Mouse (Mus musculus) intestine, embryonic 15.5 days (tissue): ENCODE data around the gene Fbxo27. TPM values are rescaled to one million over a fixed set of nuclear protein-coding genes. Genes with fewer than 3 reads are reported as not detected.
A peak's percentile ranks its signal among the peaks of the same experiment; 100 is the strongest.
"Not testable (repeated sequence)": the region's sequence is repeated elsewhere in the genome, so short reads cannot be mapped to it uniquely, and the experiment has no call there.

Source experiments
- ATAC-seq: fragments of 200-750 bp; cut with Nextera tagmentation; 2 replicates; pipeline ENCODE4 v1.8.0; 2017; ENCODE audit warnings: moderate TSS enrichment, moderate library complexity
- H3K27ac ChIP-seq: fragments of 300-500 bp; sonication (generic); 2 replicates; pipeline ENCODE4 v1.5.1; 2015; ENCODE audit warnings: mild to moderate bottlenecking, inconsistent platforms
- H3K27me3 ChIP-seq: fragments of 300-500 bp; sonication (generic); replicated peaks from 2 replicates; pipeline ENCODE4 v1.6.1; 2015; ENCODE audit warnings: inconsistent platforms
- H3K36me3 ChIP-seq: fragments of 300-500 bp; sonication (generic); 2 replicates; pipeline ENCODE4 v1.6.1; 2015; ENCODE audit warnings: inconsistent platforms
- H3K4me1 ChIP-seq: fragments of 300-500 bp; sonication (generic); replicated peaks from 2 replicates; pipeline ENCODE4 v1.6.1; 2015; ENCODE audit warnings: inconsistent platforms
- H3K4me2 ChIP-seq: fragments of 300-500 bp; sonication (generic); replicated peaks from 2 replicates; pipeline ENCODE4 v1.6.1; 2015; ENCODE audit warnings: mild to moderate bottlenecking, inconsistent platforms
- H3K4me3 ChIP-seq: fragments of 300-500 bp; sonication (generic); replicated peaks from 2 replicates; pipeline ENCODE4 v1.5.1; 2015; ENCODE audit warnings: inconsistent platforms
- H3K9ac ChIP-seq: fragments of 300-500 bp; sonication (generic); 2 replicates; pipeline ENCODE4 v1.6.1; 2015; ENCODE audit warnings: inconsistent platforms
- H3K9me3 ChIP-seq: fragments of 300-500 bp; sonication (generic); 2 replicates; pipeline ENCODE4 v1.6.1; 2016; ENCODE audit warnings: inconsistent platforms
- WGBS: fragments of 180-500 bp; shearing (Covaris S2); methylation state at CpG from one replicate; pipeline ENCODE4 v1.1.7; 2015; 5-methylcytosine and 5-hydroxymethylcytosine counted together
- polyA plus RNA-seq: library from polyadenylated mRNA; unstranded; fragments of >200 nt; fragmentation: Nextera tagmentation; extraction: Ambion mirVana; gene quantifications from 2 replicates; pipeline ENCODE4 v1.2.1, GENCODE M21; 2015

Fbxo27 gene
- 2.9 and 3.1 TPM in 2 replicates for polyA plus RNA-seq

- no peak for ATAC-seq
- Histone ChIP-seq H3K36me3 (no peaks in the 10 kb centered on the region), H3K4me3 (peak within 1 kb of the TSS; percentile 50), H3K9me3 (no peaks in the 10 kb centered on the region), H3K27me3 (peaks cover 13% of the 10 kb centered on the region), H3K9ac (peak within 1 kb of the TSS; percentile 39), H3K4me1 (peaks cover 5% of the 10 kb centered on the region; the same call in 1 of the 2 replicates), H3K4me2 (peak within 1 kb of the TSS; percentile 96), H3K27ac (no peak within 1 kb of the TSS)
- 46% methylated on average over 27 of the region's 30 CpGs for WGBS
Observed at GRCm38 (mm10) chr7:28692545-28693320, at the start of gene Fbxo27. Fbxo27 (plus strand) TSS chr7:28692849.

GRCm38 (mm10) chr7:28645366-28645765, 47.3 kb upstream of the Fbxo27 start:
- H3K27me3 ChIP-seq, result no peaks in the 10 kb centered on the region
- WGBS, result 74% methylated on average over 6 of the region's 6 CpGs
- no peak for ATAC-seq

GRCm38 (mm10) chr7:28645947-28646475, 46.6 kb upstream of the Fbxo27 start:
- H3K27ac ChIP-seq, result no peak overlapping the region
- H3K27me3 ChIP-seq, result no peaks in the 10 kb centered on the region
- ATAC-seq, result no peak
- no peak overlapping the region for H3K4me3 ChIP-seq
- no peaks in the 10 kb centered on the region for H3K4me1 ChIP-seq
- H3K36me3 ChIP-seq, result no peaks in the 10 kb centered on the region
- H3K4me2 ChIP-seq, result no peak overlapping the region
- no peaks in the 10 kb centered on the region for H3K9me3 ChIP-seq
- 86% methylated on average over 2 of the region's 2 CpGs for WGBS
- H3K9ac ChIP-seq, result no peak overlapping the region

More at GRCm38 (mm10) chr7:28645366-28645765, 47.3 kb upstream of the Fbxo27 start:
- Histone ChIP-seq H3K9ac (no peak overlapping the region), H3K4me3 (no peak overlapping the region), H3K9me3 (no peaks in the 10 kb centered on the region), H3K4me1 (no peaks in the 10 kb centered on the region), H3K36me3 (no peaks in the 10 kb centered on the region), H3K4me2 (no peak overlapping the region), H3K27ac (no peak overlapping the region)

- H3K9me3 ChIP-seq, result no peaks in the 10 kb centered on the region
- no peak for ATAC-seq
- H3K4me2 ChIP-seq, result no peak overlapping the region
- no peaks in the 10 kb centered on the region for H3K27me3 ChIP-seq
- H3K27ac ChIP-seq, result no peak overlapping the region
- no peak overlapping the region for H3K9ac ChIP-seq
- no peak overlapping the region for H3K4me3 ChIP-seq
- no peaks in the 10 kb centered on the region for H3K4me1 ChIP-seq
- WGBS, result 38% methylated on average over 7 of the region's 7 CpGs
- H3K36me3 ChIP-seq, result no peaks in the 10 kb centered on the region
Observed at GRCm38 (mm10) chr7:28647016-28647415, 45.6 kb upstream of the Fbxo27 start.

GRCm38 (mm10) chr7:28651157-28651556, 41.5 kb upstream of the Fbxo27 start:
- 94% methylated on average over 2 of the region's 2 CpGs for WGBS
- H3K36me3 ChIP-seq, result no peaks in the 10 kb centered on the region
- H3K4me1 ChIP-seq, result no peaks in the 10 kb centered on the region
- no peak overlapping the region for H3K27ac ChIP-seq
- no peak overlapping the region for H3K4me3 ChIP-seq
- no peaks in the 10 kb centered on the region for H3K9me3 ChIP-seq
- no peaks in the 10 kb centered on the region for H3K27me3 ChIP-seq
- H3K9ac ChIP-seq, result no peak overlapping the region
- H3K4me2 ChIP-seq, result no peak overlapping the region
- no peak for ATAC-seq

GRCm38 (mm10) chr7:28656430-28656829, 36.2 kb upstream of the Fbxo27 start:
- H3K4me1 ChIP-seq, result no peaks in the 10 kb centered on the region
- no peaks in the 10 kb centered on the region for H3K36me3 ChIP-seq
- no peak overlapping the region for H3K27ac ChIP-seq
- no peak overlapping the region for H3K4me3 ChIP-seq
- H3K9me3 ChIP-seq, result no peaks in the 10 kb centered on the region
- H3K9ac ChIP-seq, result no peak overlapping the region
- no peak for ATAC-seq
- no peak overlapping the region for H3K4me2 ChIP-seq
- 63% methylated on average over 4 of the region's 4 CpGs for WGBS
- no peaks in the 10 kb centered on the region for H3K27me3 ChIP-seq

GRCm38 (mm10) chr7:28665620-28666579, 26.7 kb upstream of the Fbxo27 start:
- H3K27me3 ChIP-seq, result no peaks in the 10 kb centered on the region; the same call in 1 of the 2 replicates
- no peak for ATAC-seq
- no peaks in the 10 kb centered on the region for H3K9me3 ChIP-seq
- H3K4me2 ChIP-seq, result peak overlapping the region; percentile 45
- 17% methylated on average over 14 of the region's 15 CpGs for WGBS
- H3K4me3 ChIP-seq, result no peak overlapping the region
- 0 out of 2 replicates have a peak, but pooled peaks cover 4% of the 10 kb centered on the region for H3K4me1 ChIP-seq
- H3K9ac ChIP-seq, result no peak overlapping the region
- H3K27ac ChIP-seq, result no peak overlapping the region
- no peaks in the 10 kb centered on the region for H3K36me3 ChIP-seq

GRCm38 (mm10) chr7:28671172-28671571, 21.5 kb upstream of the Fbxo27 start:
- WGBS, result 56% methylated on average over 4 of the region's 4 CpGs
- Histone ChIP-seq H3K36me3 (no peaks in the 10 kb centered on the region), H3K27ac (no peak overlapping the region), H3K9ac (no peak overlapping the region), H3K4me2 (no peak overlapping the region), H3K27me3 (no peaks in the 10 kb centered on the region), H3K9me3 (no peaks in the 10 kb centered on the region), H3K4me1 (no peaks in the 10 kb centered on the region), H3K4me3 (no peak overlapping the region)
- ATAC-seq, result no peak

GRCm38 (mm10) chr7:28672276-28672675, 20.4 kb upstream of the Fbxo27 start:
- Histone ChIP-seq H3K4me3 (no peak overlapping the region), H3K27me3 (no peaks in the 10 kb centered on the region), H3K4me1 (no peaks in the 10 kb centered on the region), H3K4me2 (no peak overlapping the region), H3K9me3 (no peaks in the 10 kb centered on the region), H3K36me3 (no peaks in the 10 kb centered on the region), H3K9ac (no peak overlapping the region), H3K27ac (no peak overlapping the region)
- 89% methylated on average over 5 of the region's 5 CpGs for WGBS
- ATAC-seq, result no peak

GRCm38 (mm10) chr7:28672786-28673185, 19.9 kb upstream of the Fbxo27 start:
- not testable (repeated sequence) for H3K4me1 ChIP-seq, H3K4me3 ChIP-seq, H3K4me2 ChIP-seq, H3K9ac ChIP-seq, H3K36me3 ChIP-seq, H3K9me3 ChIP-seq, H3K27me3 ChIP-seq, ATAC-seq, H3K27ac ChIP-seq
- WGBS, result 67% methylated on average over 5 of the region's 5 CpGs

- Histone ChIP-seq H3K9ac (no peak overlapping the region), H3K27me3 (no peaks in the 10 kb centered on the region), H3K4me2 (no peak overlapping the region), H3K9me3 (no peaks in the 10 kb centered on the region), H3K4me1 (no peaks in the 10 kb centered on the region), H3K4me3 (no peak overlapping the region), H3K36me3 (no peaks in the 10 kb centered on the region), H3K27ac (no peak overlapping the region)
- ATAC-seq, result no peak
- 72% methylated on average over 9 of the region's 9 CpGs for WGBS
Observed at GRCm38 (mm10) chr7:28674994-28675393, 17.7 kb upstream of the Fbxo27 start.

GRCm38 (mm10) chr7:28675746-28676145, 16.9 kb upstream of the Fbxo27 start:
- no peak overlapping the region for H3K4me2 ChIP-seq

More at GRCm38 (mm10) chr7:28675746-28676145, 16.9 kb upstream of the Fbxo27 start:
- H3K27ac ChIP-seq, result no peak overlapping the region
- no peaks in the 10 kb centered on the region for H3K36me3 ChIP-seq
- H3K27me3 ChIP-seq, result no peaks in the 10 kb centered on the region
- H3K4me1 ChIP-seq, result no peaks in the 10 kb centered on the region
- no peak overlapping the region for H3K9ac ChIP-seq
- ATAC-seq, result no peak
- no peaks in the 10 kb centered on the region for H3K9me3 ChIP-seq
- H3K4me3 ChIP-seq, result no peak overlapping the region
- WGBS, result 44% methylated on average over 11 of the region's 11 CpGs
